Comparison of ENCODE assay signal across 27 mouse cellular contexts in genomic region chr8:60055063-60055462, GRCm38 (mm10).
DNase-seq lines count a peak whose midpoint lies in the region; ATAC-seq and TF ChIP-seq lines count a peak whose summit lies in the region.
"Had no signal": no experiment of that assay in that cellular context is flagged by ENCODE, and none has a peak within 500 bp of the region (broad histone marks: within the 10 kb centered on the region; RNA-seq: fewer than 3 reads in every experiment).

No protein-coding gene starts in this region.

- TF ChIP-seq CTCF in left cerebral cortex, adult 2 months (IDR thresholded peaks at IDR 0.05) = no peak

- H3K4me3 ChIP-seq in left cerebral cortex, adult 2 months = no peak overlapping the region
- H3K4me3 ChIP-seq: embryonic facial prominence, embryonic 10.5 days; embryonic facial prominence, embryonic 12.5 days; erythroblast, embryonic 14.5 days; forebrain, embryonic 10.5 days; forebrain, embryonic 12.5 days had no signal

- intact Hi-C loops in left cerebral cortex, adult 2 months (cut with DNase I) = no loop called here
- intact Hi-C loops in left cerebral cortex, postnatal 4 days (cut with DNase I) = no loop called here

- ATAC-seq in frontal cortex, adult (ENCODE audit: low TSS enrichment) = peak; percentile 100
- ATAC-seq: activated CD4-positive, CD25-positive, alpha-beta regulatory T cell, adult 4 months; CD4-positive, CD25-positive, alpha-beta regulatory T cell, adult 4 months; forebrain, embryonic 14.5 days; forebrain, embryonic 16.5 days; Patski had no signal

- peak overlapping the region; percentile 28; the same call in 1 of the 2 replicates for H3K27ac ChIP-seq in left cerebral cortex, adult 2 months
- H3K27ac ChIP-seq: embryonic facial prominence, embryonic 10.5 days; embryonic facial prominence, embryonic 12.5 days; forebrain, embryonic 10.5 days; forebrain, embryonic 12.5 days had no signal

- DNase-seq in frontal cortex, postnatal 25 days (ENCODE audit: low spot score in 2 of 2) = no peak
- no peak for DNase-seq in left cerebral cortex, adult 2 months (ENCODE audit: extremely low spot score in 1 of 2, low spot score in 2 of 2)
- no peak for DNase-seq in left cerebral cortex, postnatal 4 days
- DNase-seq in brain, adult 2 months (ENCODE audit: low read depth, low spot score) = peak; percentile 79
- peak; percentile 78 for DNase-seq in telencephalon, adult 2 months (ENCODE audit: low read depth, low spot score)
- no peak for DNase-seq in thymus, postnatal 25 days
- DNase-seq: adrenal gland, adult 8-10 months; adrenal gland, postnatal 14 days; adrenal gland, postnatal 36 days; B cell, adult 2 months; cerebellum, adult 11 months; cerebellum, adult 18-20 months; cerebellum, adult 8-10 months; cerebellum, adult 9-11 months; cerebellum, postnatal 14 days; cerebellum, postnatal 36 days had no signal

Comparison
In these comparisons a context has a peak if more than half of its experiments do, and no peak if none do; other contexts are left out.
1. DNase-seq: peak in brain, adult 2 months (single experiment) and telencephalon, adult 2 months (single experiment); none in frontal cortex, postnatal 25 days (0 of 2), left cerebral cortex, adult 2 months (0 of 2), left cerebral cortex, postnatal 4 days (single experiment) and thymus, postnatal 25 days (single experiment).